Mouse (Mus musculus): Measurements from ENCODE around the gene Wdr91. TPM values are rescaled to one million over a fixed set of nuclear protein-coding genes. Genes with fewer than 3 reads are reported as not detected.
A peak's percentile ranks its signal among the peaks of the same experiment; 100 is the strongest.

The Wdr91 gene
- polyA plus RNA-seq, 2 experiments, result 9.5 to 21.5 TPM

GRCm38 (mm10) chr6:34900990-34901389, 9.7 kb downstream of the Wdr91 start:
- H3K9ac ChIP-seq (replicated peaks), result no peak overlapping the region
- WGBS (ENCODE audit: insufficient replicate concordance), result 90% methylated on average over 2 of the region's 2 CpGs
- H3K4me3 ChIP-seq (ENCODE audit: insufficient read depth in 1 of 2, low read depth in 2 of 2, low read length in 2 of 2), result no peak overlapping the region
- TF ChIP-seq CTCF (IDR thresholded peaks at IDR 0.05; ENCODE audit: low read depth) (no peak), EP300 (IDR thresholded peaks at IDR 0.05; ENCODE audit: low read depth) (no peak)
- no peak overlapping the region for H3K4me2 ChIP-seq (ENCODE audit: low read depth)
- no peak overlapping the region for H3K27ac ChIP-seq
- H3K36me3 ChIP-seq (replicated peaks; ENCODE audit: control insufficient read depth, insufficient read depth, low read depth), result peaks cover 77% of the 10 kb centered on the region
- peaks cover 4 to 12% of the 10 kb centered on the region in 2 experiments for H3K4me1 ChIP-seq (replicated peaks; ENCODE audit: control insufficient read depth in 2 of 2, insufficient read depth in 2 of 2, low read length in 1 of 2)
- H3K9me3 ChIP-seq (ENCODE audit: control insufficient read depth, low read length), result no peaks in the 10 kb centered on the region
- no peak for DNase-seq (ENCODE audit: low read depth in 3 of 3, low spot score in 3 of 3)
- no peaks in the 10 kb centered on the region for H3K27me3 ChIP-seq (ENCODE audit: control insufficient read depth, insufficient read depth, low read length)
- no peak for ATAC-seq (ENCODE audit: insufficient read depth)

GRCm38 (mm10) chr6:34899127-34899526, 11.5 kb downstream of the Wdr91 start:
- peaks cover 3 to 10% of the 10 kb centered on the region in 2 experiments; a peak in 3 of 4 replicates for H3K4me1 ChIP-seq (replicated peaks; ENCODE audit: control insufficient read depth in 2 of 2, insufficient read depth in 2 of 2, low read length in 1 of 2)
- DNase-seq (ENCODE audit: low read depth in 3 of 3, low spot score in 3 of 3) (no peak), ATAC-seq (ENCODE audit: insufficient read depth) (peak; percentile 29; the same call in 1 of the 2 replicates)
- H3K27ac ChIP-seq, result no peak overlapping the region
- H3K4me3 ChIP-seq (ENCODE audit: insufficient read depth in 1 of 2, low read depth in 2 of 2, low read length in 2 of 2), result no peak overlapping the region
- no peaks in the 10 kb centered on the region for H3K9me3 ChIP-seq (ENCODE audit: control insufficient read depth, low read length)
- no peaks in the 10 kb centered on the region for H3K27me3 ChIP-seq (ENCODE audit: control insufficient read depth, insufficient read depth, low read length)
- H3K4me2 ChIP-seq (ENCODE audit: low read depth), result no peak overlapping the region
- WGBS (ENCODE audit: insufficient replicate concordance), result 67% methylated on average over 2 of the region's 2 CpGs
- H3K9ac ChIP-seq (replicated peaks), result no peak overlapping the region
- peaks cover 76% of the 10 kb centered on the region for H3K36me3 ChIP-seq (replicated peaks; ENCODE audit: control insufficient read depth, insufficient read depth, low read depth)
- no peak for TF ChIP-seq CTCF (IDR thresholded peaks at IDR 0.05; ENCODE audit: low read depth)
- no peak for TF ChIP-seq EP300 (IDR thresholded peaks at IDR 0.05; ENCODE audit: low read depth)

- Histone ChIP-seq H3K9ac (replicated peaks) (no peak overlapping the region), H3K36me3 (replicated peaks; ENCODE audit: control insufficient read depth, insufficient read depth, low read depth) (peaks cover 56% of the 10 kb centered on the region), H3K4me2 (ENCODE audit: low read depth) (no peak overlapping the region), H3K27ac (no peak overlapping the region), H3K27me3 (ENCODE audit: control insufficient read depth, insufficient read depth, low read length) (no peaks in the 10 kb centered on the region), H3K4me1 (replicated peaks; ENCODE audit: control insufficient read depth in 2 of 2, insufficient read depth in 2 of 2, low read length in 1 of 2) (peaks cover 0 to 5% of the 10 kb centered on the region in 2 experiments; a peak in 1 of 4 replicates), H3K9me3 (ENCODE audit: control insufficient read depth, low read length) (no peaks in the 10 kb centered on the region), H3K4me3 (ENCODE audit: insufficient read depth in 1 of 2, low read depth in 2 of 2, low read length in 2 of 2) (no peak overlapping the region)
- WGBS (ENCODE audit: insufficient replicate concordance), result 82% methylated on average over 16 of the region's 16 CpGs
- no peak for DNase-seq (ENCODE audit: low read depth in 3 of 3, low spot score in 3 of 3)
- no peak for ATAC-seq (ENCODE audit: insufficient read depth)
- TF ChIP-seq EP300 (IDR thresholded peaks at IDR 0.05; ENCODE audit: low read depth) (no peak), CTCF (IDR thresholded peaks at IDR 0.05; ENCODE audit: low read depth) (no peak)
Measured at GRCm38 (mm10) chr6:34896168-34896780, 14.4 kb downstream of the Wdr91 start.

- H3K36me3 ChIP-seq (replicated peaks; ENCODE audit: control insufficient read depth, insufficient read depth, low read depth), result peaks cover 49% of the 10 kb centered on the region
- WGBS (ENCODE audit: insufficient replicate concordance), result 89% methylated on average over 7 of the region's 7 CpGs
- ATAC-seq (ENCODE audit: insufficient read depth) (no peak), DNase-seq (ENCODE audit: low read depth in 3 of 3, low spot score in 3 of 3) (no peak)
- no peaks in the 10 kb centered on the region for H3K27me3 ChIP-seq (ENCODE audit: control insufficient read depth, insufficient read depth, low read length)
- no peak overlapping the region for H3K4me2 ChIP-seq (ENCODE audit: low read depth)
- peaks cover 0 to 5% of the 10 kb centered on the region in 2 experiments; a peak in 1 of 4 replicates for H3K4me1 ChIP-seq (replicated peaks; ENCODE audit: control insufficient read depth in 2 of 2, insufficient read depth in 2 of 2, low read length in 1 of 2)
- H3K4me3 ChIP-seq (ENCODE audit: insufficient read depth in 1 of 2, low read depth in 2 of 2, low read length in 2 of 2), result no peak overlapping the region
- H3K9me3 ChIP-seq (ENCODE audit: control insufficient read depth, low read length), result no peaks in the 10 kb centered on the region
- no peak overlapping the region for H3K27ac ChIP-seq
- no peak for TF ChIP-seq EP300 (IDR thresholded peaks at IDR 0.05; ENCODE audit: low read depth)
- TF ChIP-seq CTCF (IDR thresholded peaks at IDR 0.05; ENCODE audit: low read depth), result no peak
- H3K9ac ChIP-seq (replicated peaks), result no peak overlapping the region
Measured at GRCm38 (mm10) chr6:34895569-34895968, 15.1 kb downstream of the Wdr91 start.

GRCm38 (mm10) chr6:34889185-34889584, 21.5 kb downstream of the Wdr91 start:
- no peak for DNase-seq (ENCODE audit: low read depth in 3 of 3, low spot score in 3 of 3)
- no peak for ATAC-seq (ENCODE audit: insufficient read depth)
- no peak overlapping the region for H3K4me3 ChIP-seq (ENCODE audit: insufficient read depth in 1 of 2, low read depth in 2 of 2, low read length in 2 of 2)
- H3K27me3 ChIP-seq (ENCODE audit: control insufficient read depth, insufficient read depth, low read length), result no peaks in the 10 kb centered on the region
- H3K4me2 ChIP-seq (ENCODE audit: low read depth), result no peak overlapping the region
- WGBS (ENCODE audit: insufficient replicate concordance), result 75% methylated on average over 4 of the region's 4 CpGs
- peaks cover 56% of the 10 kb centered on the region for H3K36me3 ChIP-seq (replicated peaks; ENCODE audit: control insufficient read depth, insufficient read depth, low read depth)
- no peaks in the 10 kb centered on the region for H3K9me3 ChIP-seq (ENCODE audit: control insufficient read depth, low read length)
- TF ChIP-seq CTCF (IDR thresholded peaks at IDR 0.05; ENCODE audit: low read depth) (no peak), EP300 (IDR thresholded peaks at IDR 0.05; ENCODE audit: low read depth) (no peak)
- no peak overlapping the region for H3K9ac ChIP-seq (replicated peaks)
- no peaks in the 10 kb centered on the region for H3K4me1 ChIP-seq (replicated peaks; ENCODE audit: control insufficient read depth in 2 of 2, insufficient read depth in 2 of 2, low read length in 1 of 2)
- no peak overlapping the region for H3K27ac ChIP-seq

All from liver, embryonic 14.5 days (tissue).